Mouse (Mus musculus): ENCODE results near the gene Defb13. TPM values are rescaled to one million over a fixed set of nuclear protein-coding genes. Genes with fewer than 3 reads are reported as not detected.

Defb13 gene
- polyA plus RNA-seq, 1 experiment from 2014 or later = not detected

Other genes with a start within 250 kb of the Defb13 start
- not detected in 2 replicates for gene AY761184, start 243.1 kb upstream of the Defb13 start, polyA plus RNA-seq (2014; fragmentation: Nextera tagmentation; extraction: Ambion mirVana)
- not detected in 2 replicates for gene Defa24, start 212.3 kb upstream of the Defb13 start, polyA plus RNA-seq (2014; fragmentation: Nextera tagmentation; extraction: Ambion mirVana)
- gene Defb50, start 123.2 kb upstream of the Defb13 start, polyA plus RNA-seq (2014; fragmentation: Nextera tagmentation; extraction: Ambion mirVana) = not detected in 2 replicates
- gene Defb2, start 106.8 kb upstream of the Defb13 start, polyA plus RNA-seq (2014; fragmentation: Nextera tagmentation; extraction: Ambion mirVana) = not detected in 2 replicates
- not detected in 2 replicates for gene Defb10, start 87.9 kb upstream of the Defb13 start, polyA plus RNA-seq (2014; fragmentation: Nextera tagmentation; extraction: Ambion mirVana)
- not detected in 2 replicates for gene Defb9, start 61.3 kb upstream of the Defb13 start, polyA plus RNA-seq (2014; fragmentation: Nextera tagmentation; extraction: Ambion mirVana)
- 3.3 TPM in 1 of 2 replicates, not detected in the other for gene Defb11, start 40.4 kb upstream of the Defb13 start, polyA plus RNA-seq (2014; fragmentation: Nextera tagmentation; extraction: Ambion mirVana)
- not detected in 2 replicates for gene Defb15, start 14.1 kb upstream of the Defb13 start, polyA plus RNA-seq (2014; fragmentation: Nextera tagmentation; extraction: Ambion mirVana)
- gene Defb35, start 8.4 kb upstream of the Defb13 start, polyA plus RNA-seq (2014; fragmentation: Nextera tagmentation; extraction: Ambion mirVana) = not detected in 2 replicates
- gene Fam90a1a, start 12.0 kb downstream of the Defb13 start, polyA plus RNA-seq (2014; fragmentation: Nextera tagmentation; extraction: Ambion mirVana) = not detected in 2 replicates
- gene Ccdc70, start 23.0 kb downstream of the Defb13 start, polyA plus RNA-seq (2014; fragmentation: Nextera tagmentation; extraction: Ambion mirVana) = not detected in 2 replicates
- gene Atp7b, start 113.5 kb downstream of the Defb13 start, polyA plus RNA-seq (2014; fragmentation: Nextera tagmentation; extraction: Ambion mirVana) = 0.62 and 0.86 TPM in 2 replicates
- 19.3 and 22.4 TPM in 2 replicates for gene Alg11, start 114.0 kb downstream of the Defb13 start, polyA plus RNA-seq (2014; fragmentation: Nextera tagmentation; extraction: Ambion mirVana)
- 0.46 and 0.67 TPM in 2 replicates for gene Nek5, start 178.3 kb downstream of the Defb13 start, polyA plus RNA-seq (2014; fragmentation: Nextera tagmentation; extraction: Ambion mirVana)
- gene Nek3, start 219.7 kb downstream of the Defb13 start, polyA plus RNA-seq (2014; fragmentation: Nextera tagmentation; extraction: Ambion mirVana) = 4.1 and 5.8 TPM in 2 replicates
- 35.6 and 43.4 TPM in 2 replicates for gene Ckap2, start 239.1 kb downstream of the Defb13 start, polyA plus RNA-seq (2014; fragmentation: Nextera tagmentation; extraction: Ambion mirVana)
- gene Vps36, start 246.0 kb downstream of the Defb13 start, polyA plus RNA-seq (2014; fragmentation: Nextera tagmentation; extraction: Ambion mirVana) = 28.4 and 31.1 TPM in 2 replicates

Data from embryonic facial prominence, embryonic 14.5 days (tissue).